Mouse (Mus musculus) small intestine, adult 2 months (tissue): ENCODE measurements around the gene Vwa2. TPM values are rescaled to one million over a fixed set of nuclear protein-coding genes. Genes with fewer than 3 reads are reported as not detected.

ENCODE experiments used
- H3K27ac ChIP-seq: fragments of 200-500 bp; 2 replicates; pipeline ENCODE4 v1.5.1; 2012; ENCODE audit warnings: low read depth, low read length, control low read depth, inconsistent platforms; ENCODE audit not compliant: insufficient read depth
- H3K27me3 ChIP-seq: fragments of 200-500 bp; 2 replicates; pipeline ENCODE4 v1.6.1; 2012; ENCODE audit warnings: mild to moderate bottlenecking, moderate library complexity, low read length, inconsistent platforms; ENCODE audit not compliant: control insufficient read depth, insufficient read depth
- H3K36me3 ChIP-seq: fragments of 200-500 bp; 2 replicates; pipeline ENCODE4 v1.6.1; 2012; ENCODE audit warnings: mild to moderate bottlenecking, low read length, control low read depth, inconsistent platforms; ENCODE audit not compliant: control insufficient read depth, insufficient read depth
- H3K4me1 ChIP-seq: fragments of 200-500 bp; 2 replicates; pipeline ENCODE4 v1.6.1; 2012; ENCODE audit warnings: low read length, inconsistent platforms, mixed read lengths; ENCODE audit not compliant: control insufficient read depth, insufficient read depth, insufficient read length
- H3K4me3 ChIP-seq: fragments of 200-500 bp; 2 replicates; pipeline ENCODE4 v1.5.1; 2012; ENCODE audit warnings: low read depth, mild to moderate bottlenecking, control low read depth, inconsistent platforms, low read length, moderate library complexity
- CTCF ChIP-seq: fragments of 200-500 bp; IDR thresholded peaks from 2 replicates; pipeline ENCODE4 v1.5.1; 2012; ENCODE audit warnings: low read depth, mild to moderate bottlenecking, control low read depth, inconsistent platforms, low read length, moderate library complexity, mixed read lengths; ENCODE audit not compliant: insufficient replicate concordance, insufficient read length; ENCODE audit errors: extremely low read depth
- POLR2A ChIP-seq: fragments of 200-500 bp; IDR thresholded peaks from 2 replicates; pipeline ENCODE4 v1.6.1; 2012; ENCODE audit warnings: low read depth, mild to moderate bottlenecking, control low read depth, inconsistent platforms, low read length, moderate library complexity
- WGBS: fragments of 180-500 bp; shearing (Covaris S2); methylation state at CpG from one replicate; pipeline ENCODE4 v1.1.7; 2018; 5-methylcytosine and 5-hydroxymethylcytosine counted together
- polyA plus RNA-seq: library from polyadenylated mRNA; depleted of rRNA; stranded (reverse); fragments of >200 nt; gene quantifications from 2 replicates; pipeline ENCODE4 v1.2.3, GENCODE M21; 2012

Vwa2 gene
- polyA plus RNA-seq, 1 experiment: 0.49 TPM

DNA sequence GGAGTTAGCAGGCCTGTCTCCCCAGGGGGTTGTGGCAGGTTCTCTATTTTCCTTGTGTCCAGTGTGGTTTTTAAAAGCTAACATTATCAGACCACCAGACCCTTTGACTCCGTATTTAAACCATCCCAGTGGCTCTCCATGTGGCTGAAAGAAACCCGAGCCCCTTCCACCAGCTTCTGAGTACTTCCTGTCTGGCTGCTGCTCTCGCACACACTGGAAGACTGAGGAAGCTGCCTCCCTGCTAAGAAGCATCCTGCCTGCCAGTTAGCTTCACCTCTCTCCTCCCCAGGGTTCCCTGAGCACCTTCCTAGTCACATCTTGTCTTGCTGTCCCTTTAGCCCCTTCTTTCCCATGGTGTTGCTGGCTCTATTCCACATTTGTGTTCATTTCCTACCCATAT, 33.8 kb downstream of the Vwa2 start:
- Histone ChIP-seq H3K4me1 (no peaks in the 10 kb centered on the region), H3K27ac (no peak overlapping the region), H3K36me3 (no peaks in the 10 kb centered on the region), H3K4me3 (no peak overlapping the region), H3K27me3 (no peaks in the 10 kb centered on the region)
- 76% methylated on average over 3 of the region's 3 CpGs for WGBS
- no peak for TF ChIP-seq CTCF
- no peak for TF ChIP-seq POLR2A

DNA sequence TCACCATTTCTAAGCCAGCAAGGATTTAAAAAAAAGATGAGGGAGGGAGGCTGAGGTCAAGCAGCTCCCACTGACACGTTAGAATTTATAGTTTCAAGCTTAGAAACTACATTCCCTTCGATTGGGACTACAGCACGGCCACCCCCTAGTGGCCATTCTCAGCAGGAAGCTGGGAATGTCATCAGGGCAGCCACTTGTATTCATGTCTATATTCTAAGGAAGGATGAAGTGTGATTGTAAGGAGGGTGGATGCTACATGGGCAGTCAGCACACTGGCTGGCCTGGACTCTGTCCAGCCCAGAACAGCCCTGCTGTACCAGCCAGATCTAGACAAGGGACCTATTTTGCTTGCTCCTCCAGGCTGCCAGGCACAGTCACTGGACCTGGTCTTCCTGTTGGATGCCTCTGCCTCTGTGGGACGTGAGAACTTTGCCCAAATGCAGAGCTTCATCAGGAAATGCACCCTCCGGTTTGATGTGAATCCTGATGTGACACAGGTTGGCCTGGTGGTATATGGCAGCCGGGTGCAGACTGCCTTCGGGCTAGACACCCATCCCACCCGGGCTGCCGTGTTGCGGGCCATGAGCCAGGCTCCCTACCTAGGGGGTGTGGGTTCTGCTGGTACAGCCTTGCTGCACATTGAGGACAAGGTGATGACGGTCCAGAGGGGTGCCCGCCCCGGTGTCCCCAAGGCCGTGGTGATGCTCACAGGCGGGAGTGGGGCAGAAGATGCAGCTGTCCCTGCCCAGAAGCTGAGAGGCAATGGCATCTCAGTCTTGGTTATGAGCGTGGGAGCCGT, 34.6 kb downstream of the Vwa2 start:
- H3K27me3 ChIP-seq: no peaks in the 10 kb centered on the region
- H3K36me3 ChIP-seq: no peaks in the 10 kb centered on the region
- no peak overlapping the region for H3K4me3 ChIP-seq
- 72% methylated on average over 17 of the region's 17 CpGs for WGBS
- H3K4me1 ChIP-seq: no peaks in the 10 kb centered on the region
- no peak overlapping the region for H3K27ac ChIP-seq
- TF ChIP-seq POLR2A (no peak), CTCF (peak; percentile 81; the same call in 1 of the 2 replicates)

DNA sequence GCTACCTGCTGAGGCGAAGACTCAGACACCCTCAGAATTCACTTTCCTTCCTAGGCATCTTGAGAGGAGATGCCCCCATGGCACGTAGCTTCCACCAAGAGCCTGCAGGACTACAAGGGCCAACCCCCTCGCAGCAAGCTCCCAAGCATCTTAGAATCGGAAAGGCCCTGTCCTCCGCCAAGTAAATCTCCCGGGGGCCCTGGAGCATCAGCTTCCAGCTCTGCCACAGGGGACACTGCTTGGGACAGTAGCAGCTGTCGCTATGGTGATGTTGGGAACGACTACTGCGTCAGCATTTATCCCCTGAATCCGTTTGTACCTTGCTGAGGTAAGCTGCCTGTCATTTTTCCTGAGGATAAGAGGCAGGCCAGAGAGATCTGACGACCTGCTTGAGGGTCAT, 36.5 kb downstream of the Vwa2 start:
- WGBS: 84% methylated on average over 11 of the region's 11 CpGs
- Histone ChIP-seq H3K36me3 (no peaks in the 10 kb centered on the region), H3K27ac (no peak overlapping the region), H3K4me3 (no peak overlapping the region), H3K27me3 (no peaks in the 10 kb centered on the region), H3K4me1 (no peaks in the 10 kb centered on the region)
- no peak for TF ChIP-seq POLR2A
- no peak for TF ChIP-seq CTCF

DNA sequence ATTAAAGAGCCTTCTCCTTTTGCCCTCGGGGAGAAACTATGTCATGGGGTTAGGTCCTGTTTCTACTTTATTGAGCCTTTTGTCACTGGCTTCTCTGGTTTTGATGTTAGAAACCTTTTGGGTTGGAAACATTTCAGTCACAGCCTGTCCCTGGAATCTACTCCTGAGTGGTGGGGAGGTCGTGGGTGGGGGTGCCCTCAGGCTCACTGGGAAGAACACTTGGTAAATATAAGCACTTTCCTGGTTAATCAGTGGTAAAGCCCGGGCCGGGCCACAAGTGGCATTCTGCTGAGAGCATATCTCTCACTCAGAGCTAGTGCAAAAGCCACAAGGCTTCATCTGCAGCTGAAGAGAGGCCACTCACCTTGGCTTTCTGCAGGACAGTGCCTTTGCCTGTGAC, 39.7 kb downstream of the Vwa2 start:
- TF ChIP-seq POLR2A: no peak
- TF ChIP-seq CTCF: no peak
- Histone ChIP-seq H3K27ac (no peak overlapping the region), H3K4me1 (no peaks in the 10 kb centered on the region), H3K27me3 (no peaks in the 10 kb centered on the region), H3K36me3 (no peaks in the 10 kb centered on the region), H3K4me3 (no peak overlapping the region)
- WGBS: 72% methylated on average over 4 of the region's 4 CpGs

DNA sequence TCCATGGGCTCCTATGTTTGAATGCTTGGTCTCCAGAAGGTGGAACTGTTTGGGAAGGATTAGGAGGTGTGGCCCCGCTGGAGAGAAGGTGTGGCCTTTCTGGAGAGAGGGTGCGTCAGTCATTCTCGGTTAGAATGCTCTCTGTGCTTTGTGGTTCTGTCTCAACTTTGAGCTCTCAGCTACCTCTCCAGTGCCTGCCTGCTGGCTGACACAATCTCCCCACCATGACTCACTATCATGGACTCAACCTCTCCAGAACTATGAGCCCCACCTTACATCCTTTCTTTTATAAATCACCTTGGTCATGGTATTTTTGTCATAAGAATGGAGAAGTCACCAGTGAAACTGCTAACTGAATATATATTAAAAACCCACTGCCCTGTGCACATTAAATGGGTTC, 40.6 kb downstream of the Vwa2 start:
- no peak overlapping the region for H3K27ac ChIP-seq
- WGBS: 94% methylated on average over 3 of the region's 3 CpGs
- TF ChIP-seq POLR2A: no peak
- TF ChIP-seq CTCF: no peak

DNA sequence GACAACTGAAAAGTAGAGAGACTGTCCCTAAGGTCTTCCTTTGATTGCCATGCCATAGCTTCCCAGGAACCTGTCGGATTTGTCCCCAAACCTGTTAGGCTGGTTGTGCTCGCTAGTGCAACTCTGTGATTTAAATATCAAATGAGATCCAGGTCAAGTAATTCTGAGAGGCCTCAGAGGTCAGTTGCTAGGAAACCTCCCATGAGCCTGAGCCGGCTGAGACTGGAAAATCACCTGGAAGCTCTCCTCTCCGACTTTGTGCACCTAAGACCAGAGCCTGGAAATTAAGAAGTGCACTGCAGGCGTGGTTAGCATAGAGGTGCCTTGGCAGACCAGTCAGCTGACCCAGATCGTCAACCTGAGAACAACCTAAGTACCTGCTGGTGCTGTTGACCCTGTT, 41.0 kb downstream of the Vwa2 start:
- Histone ChIP-seq H3K36me3 (no peaks in the 10 kb centered on the region), H3K4me1 (no peaks in the 10 kb centered on the region), H3K27ac (no peak overlapping the region), H3K27me3 (no peaks in the 10 kb centered on the region), H3K4me3 (no peak overlapping the region)
- whole genome bisulfite sequencing: 28% methylated on average over 6 of the region's 6 CpGs
- TF ChIP-seq POLR2A (no peak), CTCF (no peak)

More for the DNA sequence above, 40.6 kb downstream of the Vwa2 start:
- H3K36me3 ChIP-seq: no peaks in the 10 kb centered on the region
- no peaks in the 10 kb centered on the region for H3K27me3 ChIP-seq
- no peak overlapping the region for H3K4me3 ChIP-seq
- no peaks in the 10 kb centered on the region for H3K4me1 ChIP-seq

DNA sequence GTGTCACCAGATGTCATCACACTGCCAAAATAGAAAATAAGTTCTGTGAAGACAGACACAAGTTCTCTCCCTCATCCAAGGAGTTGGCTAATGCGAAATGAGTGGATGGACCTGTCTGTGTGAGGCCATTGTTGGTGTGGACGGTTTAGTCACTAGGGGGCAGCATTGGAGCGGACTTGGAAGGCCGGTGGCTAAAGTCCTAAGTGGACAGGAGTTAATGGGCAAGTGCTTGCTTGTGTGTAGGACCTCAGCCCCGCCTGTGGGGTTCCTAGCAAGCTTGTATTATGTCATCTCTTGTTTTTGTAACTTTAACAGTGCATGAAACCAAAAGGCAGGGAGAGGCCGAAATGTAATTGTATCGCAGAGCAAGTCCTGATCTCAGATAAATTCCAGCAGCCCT, 45.6 kb downstream of the Vwa2 start:
- TF ChIP-seq CTCF (peak; percentile 87; the same call in 1 of the 2 replicates), POLR2A (no peak)
- H3K27me3 ChIP-seq: no peaks in the 10 kb centered on the region
- H3K36me3 ChIP-seq: no peaks in the 10 kb centered on the region
- no peak overlapping the region for H3K27ac ChIP-seq
- WGBS: 30% methylated on average over 7 of the region's 7 CpGs
- no peak overlapping the region for H3K4me3 ChIP-seq
- peaks cover 5% of the 10 kb centered on the region; the same call in 1 of the 2 replicates for H3K4me1 ChIP-seq
